Mouse (Mus musculus) thymus, postnatal 4 days (tissue): ENCODE measurements around the gene Tapt1.
A peak's percentile ranks its signal among the peaks of the same experiment; 100 is the strongest.

Experiments used
- DNase-seq: peaks from one replicate; pipeline ENCODE4 v3.0.0; 2021

Gene Tapt1

DNA sequence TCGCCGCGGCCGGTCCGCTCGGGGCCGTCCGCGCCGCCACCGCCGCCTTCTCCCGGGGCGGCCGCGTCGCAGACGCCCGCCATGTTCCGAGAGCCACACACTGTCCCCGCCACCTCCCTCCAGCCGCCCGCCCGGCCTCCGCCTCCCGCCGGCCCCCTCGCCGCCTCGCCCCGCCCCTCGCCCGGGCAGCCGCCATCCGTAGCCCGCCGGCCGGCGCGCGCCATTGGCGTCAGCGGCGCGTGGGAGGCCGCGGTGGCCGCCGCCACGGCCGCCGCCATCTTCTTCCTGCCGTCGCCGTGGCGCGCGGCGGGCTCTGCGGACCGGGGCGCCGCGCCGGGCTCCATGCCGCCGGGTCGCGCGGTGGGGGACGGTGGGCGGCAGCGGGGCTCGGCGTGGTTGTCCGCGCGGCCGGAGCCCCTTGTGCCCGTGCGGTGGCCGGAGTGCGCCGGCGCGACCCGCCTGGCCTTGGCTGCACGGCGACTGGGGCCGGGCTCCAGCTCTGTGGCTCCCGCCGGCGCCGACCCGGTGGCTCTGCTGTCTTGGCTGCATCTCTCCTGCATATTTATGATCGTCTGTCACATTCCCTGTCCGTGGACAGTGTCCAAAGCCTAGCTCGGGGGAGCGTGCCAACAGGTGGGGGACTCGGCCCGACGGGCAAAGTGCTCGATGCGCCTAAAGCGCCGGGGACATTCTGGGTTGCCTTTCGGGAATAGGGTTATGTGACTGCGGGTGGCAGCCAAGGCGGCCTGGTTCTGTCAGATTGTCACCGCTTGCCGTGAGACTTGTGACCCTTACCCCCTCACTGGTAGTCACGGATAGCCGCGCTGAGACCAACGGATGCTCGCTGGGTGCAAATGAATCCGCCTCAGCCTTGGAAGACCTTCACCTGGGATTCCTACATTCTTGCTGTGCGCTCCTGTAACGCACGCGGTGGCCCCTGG, at the start of gene Tapt1:
Gene Tapt1 (minus strand): TSS at position 106 of the 941 bp plus-strand sequence.
- DNase-seq = peak; percentile 88

DNA sequence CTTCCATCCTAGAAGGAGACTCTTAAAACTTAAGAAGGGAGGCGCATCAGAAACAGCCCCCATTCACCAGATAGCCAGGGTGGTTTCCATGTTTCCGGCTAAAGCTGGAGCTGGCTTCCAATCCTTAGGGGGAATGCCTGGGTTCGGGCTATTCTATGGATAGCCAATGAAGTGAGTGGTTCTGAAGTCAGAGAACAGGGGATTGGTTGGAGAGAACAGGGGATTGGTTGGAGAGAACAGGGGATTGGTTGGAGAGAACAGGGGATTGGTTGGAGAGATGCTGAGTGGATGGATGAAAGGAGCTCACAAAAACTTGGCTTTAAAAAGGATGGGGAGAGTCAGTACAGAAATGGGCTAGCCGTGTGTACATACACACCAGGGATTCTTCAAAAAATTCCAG, 45.1 kb upstream of the Tapt1 start:
- no peak for DNase-seq

- DNase-seq = peak; percentile 40
Measured at GRCm38 (mm10) chr5:44268524-44268923, 42.1 kb upstream of the Tapt1 start.

GRCm38 (mm10) chr5:44261691-44262090, 35.3 kb upstream of the Tapt1 start:
- DNase-seq = no peak

- DNase-seq = no peak
Measured at GRCm38 (mm10) chr5:44261172-44261571, 34.7 kb upstream of the Tapt1 start.

- DNase-seq = no peak
Measured at GRCm38 (mm10) chr5:44259678-44260077, 33.3 kb upstream of the Tapt1 start.

- DNase-seq = peak; percentile 39
Measured at GRCm38 (mm10) chr5:44258163-44258562, 31.7 kb upstream of the Tapt1 start.

- no peak for DNase-seq
Measured at GRCm38 (mm10) chr5:44257401-44257800, 31.0 kb upstream of the Tapt1 start.

GRCm38 (mm10) chr5:44256512-44256911, 30.1 kb upstream of the Tapt1 start:
- no peak for DNase-seq

- no peak for DNase-seq
Measured at GRCm38 (mm10) chr5:44255756-44256398, 29.5 kb upstream of the Tapt1 start.

DNA sequence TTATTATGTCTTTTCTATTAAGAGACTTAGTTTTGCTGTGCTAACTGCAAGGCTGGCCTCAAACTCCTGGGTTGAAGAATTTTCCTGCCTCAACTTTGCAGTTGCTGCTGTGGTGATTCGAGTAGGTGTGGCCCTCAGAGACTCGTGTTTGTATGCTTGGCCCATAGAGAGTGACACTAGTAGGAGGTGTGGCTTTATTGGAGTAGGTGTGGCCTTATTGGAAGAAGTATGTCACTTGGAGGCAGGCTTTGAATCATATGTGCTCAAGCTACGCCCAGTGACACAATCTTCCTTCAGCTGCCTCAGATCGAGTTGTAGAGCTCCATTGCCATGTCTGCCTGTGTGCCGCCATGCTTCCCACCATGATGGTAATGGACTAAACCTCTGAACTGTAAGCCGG, 27.0 kb upstream of the Tapt1 start:
- DNase-seq = no peak

GRCm38 (mm10) chr5:44252395-44252794, 26.0 kb upstream of the Tapt1 start:
- no peak for DNase-seq

- no peak for DNase-seq
Measured at GRCm38 (mm10) chr5:44250211-44250955, 24.0 kb upstream of the Tapt1 start.

DNA sequence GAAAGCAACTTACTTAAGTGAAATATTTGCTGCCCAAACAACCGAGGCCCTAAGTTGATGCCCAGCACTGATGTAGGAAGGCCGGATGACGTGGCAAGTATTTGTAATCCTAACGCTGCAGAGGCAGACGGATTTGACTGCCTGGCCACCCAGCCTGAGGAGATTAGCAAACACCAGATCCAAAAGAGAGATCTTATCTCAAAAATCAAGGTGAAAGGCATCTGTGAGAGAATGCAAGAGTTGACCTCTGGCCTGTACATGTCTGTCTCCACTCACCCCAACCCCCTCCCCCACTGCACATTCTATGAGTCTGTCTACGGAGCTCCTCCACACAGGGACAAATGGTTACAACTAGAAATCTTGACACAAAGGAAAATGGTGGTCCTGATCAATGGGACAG, 22.9 kb upstream of the Tapt1 start:
- no peak for DNase-seq

DNA sequence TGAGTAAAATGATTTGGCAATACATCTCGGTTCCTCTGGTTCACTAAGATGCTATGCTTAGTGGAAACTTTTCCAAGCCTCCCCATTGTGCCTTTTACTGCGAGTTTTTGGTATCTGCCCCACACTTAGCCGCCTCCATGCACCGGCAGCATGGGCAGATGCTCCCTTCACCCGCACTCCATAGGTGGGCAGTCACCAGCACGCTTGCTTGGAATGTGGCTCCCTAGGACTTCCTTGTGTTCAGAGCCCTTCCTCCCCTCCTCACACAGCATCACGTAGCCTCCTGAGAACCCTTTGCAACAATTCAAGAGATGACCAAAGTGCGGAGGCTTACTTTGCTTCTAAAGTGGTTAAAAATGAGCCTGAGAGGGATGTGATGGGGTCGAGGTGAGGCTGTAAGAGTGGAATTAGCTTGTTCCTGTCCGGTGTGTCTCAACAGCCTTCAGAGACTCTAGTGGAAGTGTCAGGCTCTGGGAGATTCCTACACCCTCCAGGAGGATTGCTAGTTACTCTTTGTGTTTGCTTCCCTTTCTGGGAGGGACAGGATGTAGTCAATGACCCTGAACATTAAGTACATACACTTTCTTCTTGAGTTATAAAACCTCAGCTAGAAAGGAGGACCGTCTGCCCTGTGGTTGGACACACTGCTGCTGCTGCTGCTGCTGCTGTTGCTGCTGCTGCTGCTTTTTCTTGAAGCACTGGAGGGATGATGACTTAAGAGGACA, 20.2 kb upstream of the Tapt1 start:
- no peak for DNase-seq

GRCm38 (mm10) chr5:44244894-44245423, 18.5 kb upstream of the Tapt1 start:
- no peak for DNase-seq

DNA sequence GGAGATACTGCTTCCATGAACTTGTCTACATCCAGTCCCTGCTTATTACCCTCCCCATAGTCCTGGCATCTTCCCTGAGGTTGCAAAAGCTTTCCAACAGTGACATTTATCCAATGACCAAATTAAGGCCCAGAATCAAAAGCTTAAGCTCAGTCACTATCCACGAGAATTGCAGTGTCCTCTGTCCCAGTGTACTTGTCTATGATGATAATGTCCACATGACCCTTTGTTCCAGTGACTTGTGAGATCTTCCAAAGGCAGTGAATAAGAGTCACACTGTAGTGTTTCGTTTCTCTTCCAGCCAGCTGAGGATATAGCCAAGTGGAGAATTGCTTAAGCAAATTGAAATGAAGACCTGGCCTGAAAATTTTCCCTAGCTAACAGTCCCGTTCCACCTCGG, 16.4 kb upstream of the Tapt1 start:
- DNase-seq = no peak

- DNase-seq = no peak
Measured at GRCm38 (mm10) chr5:44241726-44242125, 15.3 kb upstream of the Tapt1 start.

DNA sequence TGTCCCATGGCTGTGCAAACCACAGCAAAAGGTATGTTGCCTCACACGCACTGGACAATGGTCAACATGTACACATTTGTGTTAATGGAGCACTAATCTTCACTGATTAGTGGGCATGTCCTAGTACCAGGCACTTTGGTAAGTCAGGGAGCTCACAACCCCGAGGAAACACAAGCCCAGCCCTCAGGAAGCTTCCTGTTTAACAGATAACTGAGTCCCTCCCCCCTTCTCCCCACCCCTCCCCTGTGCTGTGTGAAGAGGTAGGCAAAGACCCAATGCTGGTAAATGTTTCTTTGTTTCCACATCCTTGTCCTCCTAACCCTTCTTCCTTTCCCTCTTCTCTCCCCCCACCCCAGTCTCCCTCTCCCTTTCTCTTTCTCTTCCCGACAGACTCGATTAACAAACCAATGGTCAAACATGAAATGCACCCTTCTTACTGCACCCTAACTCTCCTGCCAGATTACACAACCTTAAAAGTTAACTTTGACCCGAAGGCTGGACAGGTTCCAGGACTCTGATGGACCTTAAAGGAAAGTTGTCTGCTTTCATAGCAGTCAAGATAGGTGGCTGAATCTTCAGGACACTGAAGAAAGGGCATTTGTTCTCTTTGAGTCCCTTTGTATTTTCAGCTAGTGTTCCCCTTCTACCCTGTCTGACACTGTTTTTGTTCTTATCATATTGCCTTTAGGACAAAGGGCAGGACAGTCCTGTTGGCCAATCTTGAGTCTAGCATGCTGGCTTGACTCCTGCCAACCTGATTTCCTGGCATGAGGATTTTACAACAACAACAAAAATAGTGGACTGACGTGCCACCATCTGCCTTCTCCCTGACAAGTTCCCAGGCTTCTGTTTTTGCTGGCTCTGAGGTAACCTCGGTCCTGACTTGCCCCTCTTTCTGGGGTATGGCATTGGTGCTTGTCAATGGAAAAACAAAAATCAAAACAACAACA, 13.0 kb upstream of the Tapt1 start:
- peak; percentile 36 for DNase-seq

GRCm38 (mm10) chr5:44238201-44238600, 11.8 kb upstream of the Tapt1 start:
- no peak for DNase-seq

- no peak for DNase-seq
Measured at GRCm38 (mm10) chr5:44234606-44235005, 8.2 kb upstream of the Tapt1 start.
